Mouse (Mus musculus): ENCODE results near the gene Maml2.

- TF ChIP-seq CTCF (IDR thresholded peaks at IDR 0.05; ENCODE audit: borderline replicate concordance, insufficient read depth, low read depth, low read length) (no peak), POLR2A (IDR thresholded peaks at IDR 0.05; ENCODE audit: borderline replicate concordance, insufficient read depth, low read length) (no peak)
Observed at GRCm38 (mm10) chr9:13440911-13441310, 143.2 kb downstream of the Maml2 start.
